Mouse (Mus musculus): ENCODE measurements around the gene Cacna2d4.

DNA sequence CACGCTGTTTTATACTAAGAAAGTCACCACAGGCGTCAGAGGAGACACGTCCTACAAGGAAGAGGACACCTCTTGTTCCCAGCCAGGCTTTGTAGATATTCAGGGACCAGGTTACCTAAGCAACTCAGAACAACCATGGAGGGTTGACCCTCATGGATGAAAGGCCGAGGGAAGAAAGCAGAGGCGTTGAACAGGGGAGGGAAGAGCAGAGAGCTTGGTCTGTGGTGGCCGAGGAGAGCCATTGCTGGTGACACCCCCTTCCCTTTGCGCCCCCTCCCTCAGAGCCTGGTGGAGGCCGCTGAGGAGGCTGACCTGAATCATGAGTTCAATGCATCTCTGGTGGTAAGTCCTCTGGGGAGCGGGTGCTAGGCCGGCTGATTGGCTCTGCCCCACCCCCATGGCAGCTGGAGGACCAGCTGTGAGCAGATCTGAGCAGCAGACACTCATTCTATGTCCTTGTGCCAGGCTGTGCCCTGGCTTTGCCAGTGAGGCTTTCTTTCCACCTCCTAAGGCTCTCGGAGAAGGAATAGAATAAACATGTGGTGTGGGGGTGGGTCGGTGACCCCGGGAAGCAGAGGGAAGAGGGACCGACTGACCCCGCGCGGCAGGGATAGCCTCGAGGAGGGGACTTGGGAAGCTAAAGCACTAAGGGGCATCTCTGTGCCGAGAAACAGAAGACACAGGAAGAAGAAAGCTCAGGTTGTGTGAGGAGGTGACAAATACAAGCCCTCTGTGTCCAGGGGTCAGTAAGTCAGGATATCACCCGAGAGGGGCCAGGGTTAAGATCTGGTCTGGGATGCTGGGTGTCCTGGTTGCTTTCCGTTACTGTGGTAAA, 4.8 kb downstream of the Cacna2d4 start:
- TF ChIP-seq POLR2A (IDR thresholded peaks at IDR 0.05; ENCODE audit: borderline replicate concordance, low read depth, low read length) (no peak), CTCF (IDR thresholded peaks at IDR 0.05; ENCODE audit: low read depth, low read length) (no peak)
